Mouse (Mus musculus): ENCODE measurements around the gene Pianp. TPM values are rescaled to one million over a fixed set of nuclear protein-coding genes. Genes with fewer than 3 reads are reported as not detected.

The Pianp gene
- 0.42 TPM for polyA plus RNA-seq (2017; shearing (Covaris generic))

GRCm38 (mm10) chr6:124996551-124997501 is at the start of gene Pianp:
Gene Pianp, plus strand, starts transcription at chr6:124996694.

DNA sequence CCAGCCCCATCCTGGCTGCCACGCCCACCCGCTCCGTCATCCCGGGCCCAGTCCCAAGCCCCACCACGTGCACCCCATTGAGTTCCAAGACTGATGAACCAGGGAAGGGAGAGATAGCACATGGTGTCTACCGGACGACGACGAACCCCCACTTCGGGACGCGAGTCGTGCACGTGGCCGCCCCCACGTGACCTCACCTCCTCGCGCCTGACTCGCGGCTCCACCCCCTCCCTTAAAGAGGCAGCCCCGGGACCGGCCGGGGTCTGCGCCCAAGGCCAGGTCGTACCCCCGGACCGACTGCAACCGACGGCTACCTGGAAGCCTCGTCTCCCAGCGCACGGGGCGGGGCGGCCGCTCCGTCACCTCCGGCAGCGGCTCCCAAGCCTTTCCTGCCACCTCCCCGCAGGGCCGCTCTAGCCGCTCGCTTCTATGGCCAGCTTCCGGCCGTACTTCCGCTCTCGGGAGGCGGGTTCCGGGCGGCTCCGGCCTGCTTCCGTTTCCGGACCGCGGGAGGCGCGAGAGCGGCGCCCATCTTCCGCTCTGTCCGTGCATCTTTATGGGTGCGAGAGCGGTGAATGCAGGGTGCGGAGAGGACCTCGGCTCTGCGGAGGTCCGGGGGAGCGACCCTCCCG is 31.3 kb upstream of the Pianp start, which contains the start of gene Cops7a:
Cops7a (minus strand) TSS at position 451 of the 632 bp plus-strand sequence.

DNA sequence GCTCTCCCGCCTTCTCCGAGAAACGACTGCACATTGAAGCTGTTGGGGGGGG is 12.5 kb downstream of the Pianp start, which contains the start of gene Zfp384:
Zfp384 (plus strand) TSS at position 17 of the 52 bp plus-strand sequence.

GRCm38 (mm10) chr6:125039533-125040153 is 43.1 kb downstream of the Pianp start, which contains the start of gene Ing4:
Gene Ing4, plus strand, starts transcription at chr6:125039760.

DNA sequence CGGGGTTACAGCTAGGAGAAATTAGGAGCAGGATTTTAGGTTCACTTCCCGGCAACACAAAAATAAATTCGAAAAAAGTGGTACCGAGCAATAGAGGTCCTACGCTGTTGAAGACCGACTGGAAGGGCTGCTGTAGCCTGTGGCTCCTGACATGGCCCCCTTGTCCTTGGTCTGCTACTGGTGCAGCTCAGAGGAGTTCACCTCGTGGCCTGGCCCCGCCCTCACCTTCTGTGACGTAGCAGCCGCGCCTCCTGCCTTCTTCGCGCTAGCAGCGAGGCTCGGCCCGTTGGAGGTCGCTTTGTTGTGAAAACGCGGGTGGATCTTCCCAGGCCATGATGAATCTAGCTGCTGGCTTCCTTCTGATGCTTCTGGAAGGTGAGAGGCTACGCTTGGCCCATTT is 53.2 kb downstream of the Pianp start, which contains the start of gene Acrbp:
Acrbp (plus strand) TSS at position 12 of the 400 bp plus-strand sequence.

Other genes with a start within 250 kb of the Pianp start
- gene Gm45234, start 240.7 kb upstream of the Pianp start, polyA plus RNA-seq (2017; shearing (Covaris generic)): not detected
- 3.1 TPM for gene Atn1, start 240.2 kb upstream of the Pianp start, polyA plus RNA-seq (2017; shearing (Covaris generic))
- 5.0 TPM for gene Eno2, start 227.0 kb upstream of the Pianp start, polyA plus RNA-seq (2017; shearing (Covaris generic))
- 2.5 TPM for gene Lrrc23, start 217.0 kb upstream of the Pianp start, polyA plus RNA-seq (2017; shearing (Covaris generic))
- 8.1 TPM for gene Spsb2, start 188.0 kb upstream of the Pianp start, polyA plus RNA-seq (2017; shearing (Covaris generic))
- gene Tpi1, start 182.4 kb upstream of the Pianp start, polyA plus RNA-seq (2017; shearing (Covaris generic)): 133 TPM
- 133 TPM for gene Usp5, start 167.2 kb upstream of the Pianp start, polyA plus RNA-seq (2017; shearing (Covaris generic))
- gene Cdca3, start 167.1 kb upstream of the Pianp start, polyA plus RNA-seq (2017; shearing (Covaris generic)): 8.8 TPM
- gene Gnb3, start 156.4 kb upstream of the Pianp start, polyA plus RNA-seq (2017; shearing (Covaris generic)): not detected
- gene P3h3, start 138.9 kb upstream of the Pianp start, polyA plus RNA-seq (2017; shearing (Covaris generic)): 0.10 TPM
- gene Gpr162, start 132.7 kb upstream of the Pianp start, polyA plus RNA-seq (2017; shearing (Covaris generic)): 0.43 TPM
- gene Cd4, start 108.5 kb upstream of the Pianp start, polyA plus RNA-seq (2017; shearing (Covaris generic)): 308 TPM
- 4.4 TPM for gene Lag3, start 85.0 kb upstream of the Pianp start, polyA plus RNA-seq (2017; shearing (Covaris generic))
- 10.0 TPM for gene Ptms, start 76.6 kb upstream of the Pianp start, polyA plus RNA-seq (2017; shearing (Covaris generic))
- gene Mlf2, start 65.3 kb upstream of the Pianp start, polyA plus RNA-seq (2017; shearing (Covaris generic)): 107 TPM
- 116 TPM for gene Cops7a, start 31.2 kb upstream of the Pianp start, polyA plus RNA-seq (2017; shearing (Covaris generic))
- gene Zfp384, start 12.5 kb downstream of the Pianp start, polyA plus RNA-seq (2017; shearing (Covaris generic)): 14.6 TPM
- gene Ing4, start 43.1 kb downstream of the Pianp start, polyA plus RNA-seq (2017; shearing (Covaris generic)): 92.1 TPM
- gene Acrbp, start 53.0 kb downstream of the Pianp start, polyA plus RNA-seq (2017; shearing (Covaris generic)): 30.7 TPM
- 16.7 TPM for gene Lpar5, start 71.2 kb downstream of the Pianp start, polyA plus RNA-seq (2017; shearing (Covaris generic))
- 89.0 TPM for gene Chd4, start 99.3 kb downstream of the Pianp start, polyA plus RNA-seq (2017; shearing (Covaris generic))
- gene Nop2, start 135.2 kb downstream of the Pianp start, polyA plus RNA-seq (2017; shearing (Covaris generic)): 70.8 TPM
- gene Iffo1, start 148.5 kb downstream of the Pianp start, polyA plus RNA-seq (2017; shearing (Covaris generic)): 12.5 TPM
- 331 TPM for gene Gapdh, start 169.8 kb downstream of the Pianp start, polyA plus RNA-seq (2017; shearing (Covaris generic))
- 27.3 TPM for gene Ncapd2, start 195.0 kb downstream of the Pianp start, polyA plus RNA-seq (2017; shearing (Covaris generic))
- 117 TPM for gene Mrpl51, start 195.1 kb downstream of the Pianp start, polyA plus RNA-seq (2017; shearing (Covaris generic))
- 64.9 TPM for gene Vamp1, start 218.9 kb downstream of the Pianp start, polyA plus RNA-seq (2017; shearing (Covaris generic))
- gene Tapbpl, start 235.2 kb downstream of the Pianp start, polyA plus RNA-seq (2017; shearing (Covaris generic)): 136 TPM
- gene Cd27, start 240.3 kb downstream of the Pianp start, polyA plus RNA-seq (2017; shearing (Covaris generic)): 663 TPM